Mouse (Mus musculus) limb, embryonic 12.5 days (tissue): ENCODE measurements around the gene Wipf2. TPM values are rescaled to one million over a fixed set of nuclear protein-coding genes. Genes with fewer than 3 reads are reported as not detected.

Experiments
- ATAC-seq: fragments of 200-750 bp; cut with Nextera tagmentation; 2 replicates; pipeline ENCODE4 v1.8.0; 2017; ENCODE audit warnings: low read depth, moderate TSS enrichment; ENCODE audit not compliant: insufficient number of reproducible peaks, insufficient read depth, low FRiP score, low TSS enrichment
- H3K27ac ChIP-seq: fragments of 300-500 bp; sonication (generic); 2 replicates; pipeline ENCODE4 v1.5.1; 2016; ENCODE audit warnings: mild to moderate bottlenecking, moderate library complexity
- H3K27me3 ChIP-seq: fragments of 300-500 bp; sonication (generic); 2 replicates; pipeline ENCODE4 v1.6.1; 2016; ENCODE audit warnings: mild to moderate bottlenecking, moderate library complexity
- H3K36me3 ChIP-seq: fragments of 300-500 bp; sonication (generic); 2 replicates; pipeline ENCODE4 v1.6.1; 2016; ENCODE audit warnings: mild to moderate bottlenecking, moderate library complexity
- H3K4me1 ChIP-seq: fragments of 300-500 bp; sonication (generic); replicated peaks from 2 replicates; pipeline ENCODE4 v1.6.1; 2016
- H3K4me2 ChIP-seq: fragments of 300-500 bp; sonication (generic); 2 replicates; pipeline ENCODE4 v1.6.1; 2016; ENCODE audit warnings: mild to moderate bottlenecking, moderate library complexity
- H3K4me3 ChIP-seq: fragments of 300-500 bp; sonication (generic); replicated peaks from 2 replicates; pipeline ENCODE4 v1.5.1; 2016; ENCODE audit warnings: mild to moderate bottlenecking
- H3K9ac ChIP-seq: fragments of 300-500 bp; sonication (generic); replicated peaks from 2 replicates; pipeline ENCODE4 v1.6.1; 2016; ENCODE audit warnings: mild to moderate bottlenecking, moderate library complexity
- H3K9me3 ChIP-seq: fragments of 300-500 bp; sonication (generic); 2 replicates; pipeline ENCODE4 v1.6.1; 2016; ENCODE audit warnings: mild to moderate bottlenecking, moderate library complexity
- WGBS: fragments of 180-500 bp; shearing (Covaris S2); methylation state at CpG from one replicate; pipeline ENCODE4 v1.1.7; 2016; 5-methylcytosine and 5-hydroxymethylcytosine counted together
- polyA plus RNA-seq: library from polyadenylated mRNA; unstranded; fragments of >200 nt; fragmentation: Nextera tagmentation; extraction: Ambion mirVana; gene quantifications from 2 replicates; pipeline ENCODE4 v1.2.1, GENCODE M21; 2016

Wipf2 gene
- polyA plus RNA-seq, 1 experiment from 2014 or later: 5.8 TPM

DNA sequence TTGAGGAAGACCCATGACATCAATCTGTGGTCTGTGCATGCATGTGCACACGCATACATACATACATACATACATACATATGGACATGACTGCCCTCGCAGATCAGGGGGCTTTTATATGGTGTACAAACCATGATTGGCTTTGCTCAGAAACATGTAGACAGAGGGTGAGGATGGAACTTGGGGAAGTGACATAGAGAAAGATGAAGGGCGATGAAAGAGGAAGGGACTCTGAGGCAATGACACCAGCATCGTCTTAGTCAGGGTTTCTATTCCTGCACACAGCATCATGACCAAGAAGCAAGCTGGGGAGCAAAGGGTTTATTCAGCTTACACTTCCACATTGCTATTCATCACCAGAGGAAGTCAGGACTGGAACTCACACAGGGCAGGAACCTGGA is 25.6 kb downstream of the Wipf2 start:
- H3K9ac ChIP-seq: no peak overlapping the region
- ATAC-seq: no peak
- H3K9me3 ChIP-seq: no peaks in the 10 kb centered on the region
- H3K4me3 ChIP-seq: no peak overlapping the region
- 97% methylated on average over 4 of the region's 4 CpGs for WGBS
- no peak overlapping the region for H3K27ac ChIP-seq
- no peak overlapping the region for H3K4me2 ChIP-seq
- H3K36me3 ChIP-seq: peaks cover 98% of the 10 kb centered on the region
- H3K4me1 ChIP-seq: peaks cover 6% of the 10 kb centered on the region; the same call in 1 of the 2 replicates
- H3K27me3 ChIP-seq: no peaks in the 10 kb centered on the region

DNA sequence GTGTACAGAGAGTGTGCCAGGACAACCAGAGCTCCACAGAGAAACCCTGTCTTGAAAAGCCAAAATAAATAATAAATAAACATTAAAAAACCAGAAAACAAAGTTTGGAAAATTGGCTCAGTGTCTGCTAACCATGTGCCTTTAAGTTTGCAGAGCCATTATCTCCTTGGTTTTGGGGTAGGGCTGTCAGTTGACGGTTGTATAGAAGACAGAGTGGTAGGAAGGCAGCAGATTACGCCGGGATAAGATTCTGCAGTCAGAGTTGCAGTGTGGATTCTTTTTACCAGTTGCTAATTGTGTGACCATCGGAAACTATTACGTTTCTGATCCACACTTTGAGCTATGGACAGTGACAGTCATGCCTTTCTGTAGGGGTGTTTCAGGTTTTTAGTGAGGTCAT is 26.5 kb downstream of the Wipf2 start:
- Histone ChIP-seq H3K27ac (no peak overlapping the region), H3K9ac (no peak overlapping the region), H3K9me3 (no peaks in the 10 kb centered on the region), H3K36me3 (peaks cover 97% of the 10 kb centered on the region), H3K4me3 (no peak overlapping the region), H3K27me3 (no peaks in the 10 kb centered on the region), H3K4me2 (no peak overlapping the region), H3K4me1 (peaks cover 6% of the 10 kb centered on the region; the same call in 1 of the 2 replicates)
- no peak for ATAC-seq
- WGBS: 95% methylated on average over 5 of the region's 5 CpGs

DNA sequence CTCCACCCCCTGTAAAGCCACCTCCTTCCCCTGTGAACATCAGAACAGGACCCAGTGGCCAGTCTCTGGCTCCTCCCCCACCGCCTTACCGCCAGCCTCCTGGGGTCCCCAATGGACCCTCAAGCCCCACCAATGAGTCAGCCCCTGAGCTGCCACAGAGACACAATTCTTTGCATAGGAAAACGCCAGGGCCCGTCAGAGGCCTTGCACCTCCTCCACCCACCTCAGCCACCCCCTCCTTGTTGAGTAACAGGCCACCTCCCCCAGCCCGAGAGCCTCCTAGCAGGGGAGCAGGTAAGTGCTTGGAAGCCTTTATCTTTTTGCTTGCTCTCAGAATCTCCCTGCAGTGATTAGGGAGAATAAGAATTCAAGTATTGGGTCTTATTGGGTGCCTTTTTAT is 29.0 kb downstream of the Wipf2 start:
- Histone ChIP-seq H3K4me3 (no peak overlapping the region), H3K9me3 (no peaks in the 10 kb centered on the region), H3K4me1 (peaks cover 6% of the 10 kb centered on the region; the same call in 1 of the 2 replicates), H3K4me2 (no peak overlapping the region), H3K27ac (peak overlapping the region; percentile 57; the same call in 1 of the 2 replicates), H3K27me3 (no peaks in the 10 kb centered on the region), H3K36me3 (peaks cover 97% of the 10 kb centered on the region), H3K9ac (no peak overlapping the region)
- no peak for ATAC-seq
- WGBS: 62% methylated on average over 5 of the region's 5 CpGs

DNA sequence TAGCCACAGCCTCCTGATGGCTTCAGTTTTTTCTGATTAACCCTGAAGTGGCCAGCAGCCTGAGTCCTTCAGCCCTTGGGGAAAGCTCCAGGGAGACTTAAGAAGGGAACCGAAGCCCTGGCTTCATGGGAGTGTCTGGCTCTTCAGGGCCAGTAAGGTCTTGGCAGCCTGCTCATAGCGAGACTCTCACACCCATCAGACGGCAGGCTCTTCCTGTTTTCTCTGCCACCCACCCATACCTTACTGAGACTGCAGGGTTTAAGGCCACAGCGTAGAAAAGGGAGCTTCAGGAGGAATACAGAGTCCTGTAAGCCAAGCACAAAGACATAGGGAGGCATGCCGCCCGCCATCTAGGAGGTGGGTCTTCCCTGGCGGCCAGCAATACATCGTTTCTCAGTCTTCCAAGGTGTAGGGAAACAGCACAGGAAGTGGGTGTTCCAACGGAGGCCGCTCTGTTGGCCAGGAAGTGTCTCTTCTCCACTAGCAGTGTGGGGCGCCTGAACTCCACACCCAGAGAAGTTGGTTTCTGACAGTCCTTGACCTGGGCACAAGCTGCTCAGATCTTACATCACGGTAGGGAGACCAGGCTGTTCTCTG is 37.2 kb downstream of the Wipf2 start:
- H3K9ac ChIP-seq: no peak overlapping the region
- H3K4me2 ChIP-seq: no peak overlapping the region
- no peak overlapping the region for H3K27ac ChIP-seq
- H3K27me3 ChIP-seq: no peaks in the 10 kb centered on the region
- WGBS: 89% methylated on average over 12 of the region's 12 CpGs
- H3K4me3 ChIP-seq: no peak overlapping the region
- H3K4me1 ChIP-seq: peaks cover 17% of the 10 kb centered on the region
- no peak for ATAC-seq
- H3K9me3 ChIP-seq: no peaks in the 10 kb centered on the region
- peaks cover 85% of the 10 kb centered on the region for H3K36me3 ChIP-seq

DNA sequence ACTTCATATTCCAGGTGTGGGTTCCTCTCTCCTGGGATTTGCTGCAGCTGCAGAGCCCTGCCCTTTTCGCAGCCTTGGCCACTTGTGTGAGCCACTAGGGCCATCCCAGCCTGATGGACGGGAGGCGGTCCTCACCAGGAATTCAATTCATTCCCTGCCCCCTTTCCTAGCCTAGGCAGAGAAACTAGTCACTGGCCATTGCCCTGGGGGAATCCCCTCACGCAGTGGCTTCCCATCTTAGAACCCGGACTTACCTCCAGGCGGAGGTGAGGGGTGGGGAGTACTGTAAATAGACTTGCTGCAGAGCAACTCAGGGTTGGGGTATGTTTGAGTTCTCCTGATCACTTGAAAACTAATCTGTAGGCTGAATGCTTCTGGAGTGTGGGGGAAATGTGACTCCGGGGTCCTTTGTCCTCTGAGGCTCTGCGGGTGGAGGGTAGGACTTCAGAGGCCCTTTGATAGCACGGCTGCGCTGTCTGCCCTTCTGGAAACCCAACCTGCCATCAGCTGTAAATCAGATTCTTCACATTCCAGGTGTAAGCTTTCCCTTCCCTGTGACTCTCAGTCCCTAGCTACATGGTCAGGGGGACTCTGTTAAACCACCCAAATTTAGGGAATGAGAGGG is 39.3 kb downstream of the Wipf2 start:
- WGBS: 17% methylated on average over 10 of the region's 10 CpGs
- Histone ChIP-seq H3K27me3 (no peaks in the 10 kb centered on the region), H3K4me1 (peaks cover 17% of the 10 kb centered on the region), H3K4me3 (no peak overlapping the region), H3K36me3 (peaks cover 68% of the 10 kb centered on the region), H3K4me2 (peak overlapping the region; percentile 17; the same call in 1 of the 2 replicates), H3K9me3 (no peaks in the 10 kb centered on the region), H3K27ac (peak overlapping the region; percentile 67), H3K9ac (peak overlapping the region; percentile 37)
- no peak for ATAC-seq

DNA sequence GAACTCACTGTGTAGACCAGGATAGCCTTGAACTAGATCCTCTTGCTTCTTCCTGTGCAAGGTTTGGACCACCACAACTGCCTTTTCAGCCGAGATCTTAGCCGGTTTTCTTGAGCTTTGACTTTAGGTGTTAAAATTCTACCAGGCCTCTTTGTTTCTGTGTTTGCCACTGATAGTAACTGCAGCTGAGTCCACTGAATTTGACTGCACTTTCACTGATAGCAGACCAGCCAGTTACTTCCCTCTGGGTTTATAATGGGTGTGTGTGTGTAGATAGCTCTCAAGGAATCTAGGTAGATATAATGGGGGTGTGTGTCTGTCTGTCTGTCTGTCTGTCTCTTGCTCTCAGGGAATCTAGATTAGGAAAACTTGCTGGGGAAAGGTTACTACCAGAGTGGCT is 41.1 kb downstream of the Wipf2 start:
- Histone ChIP-seq H3K9me3 (no peaks in the 10 kb centered on the region), H3K27me3 (no peaks in the 10 kb centered on the region), H3K4me2 (no peak overlapping the region), H3K27ac (no peak overlapping the region; the same call in 1 of the 2 replicates), H3K4me3 (no peak overlapping the region), H3K9ac (no peak overlapping the region), H3K4me1 (peaks cover 33% of the 10 kb centered on the region), H3K36me3 (peaks cover 54% of the 10 kb centered on the region)
- no peak for ATAC-seq
- WGBS: 85% methylated on average over 2 of the region's 2 CpGs

DNA sequence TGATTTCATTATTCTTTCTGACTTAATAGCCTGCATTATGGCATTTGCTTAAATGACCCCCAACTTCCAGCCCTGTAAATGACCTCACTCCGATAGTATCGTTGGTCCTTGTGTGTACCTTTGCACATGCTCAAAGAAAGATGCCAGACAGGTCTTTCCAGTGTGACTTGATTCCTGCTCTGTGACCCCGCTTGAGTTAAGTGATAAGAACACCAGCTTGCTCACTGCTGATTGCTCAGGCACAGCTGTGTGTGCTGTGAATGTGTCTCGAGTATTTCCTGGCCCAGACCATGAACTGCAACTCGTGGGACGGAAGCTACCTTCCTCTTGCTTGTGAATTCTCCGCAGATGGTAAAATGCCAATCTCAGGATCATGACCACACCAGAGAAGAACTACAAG is 41.6 kb downstream of the Wipf2 start:
- Histone ChIP-seq H3K4me3 (no peak overlapping the region), H3K9me3 (no peaks in the 10 kb centered on the region), H3K4me2 (no peak overlapping the region), H3K36me3 (peaks cover 52% of the 10 kb centered on the region), H3K27ac (no peak overlapping the region), H3K4me1 (peaks cover 33% of the 10 kb centered on the region), H3K9ac (no peak overlapping the region), H3K27me3 (no peaks in the 10 kb centered on the region)
- 77% methylated on average over 7 of the region's 7 CpGs for WGBS
- ATAC-seq: no peak

DNA sequence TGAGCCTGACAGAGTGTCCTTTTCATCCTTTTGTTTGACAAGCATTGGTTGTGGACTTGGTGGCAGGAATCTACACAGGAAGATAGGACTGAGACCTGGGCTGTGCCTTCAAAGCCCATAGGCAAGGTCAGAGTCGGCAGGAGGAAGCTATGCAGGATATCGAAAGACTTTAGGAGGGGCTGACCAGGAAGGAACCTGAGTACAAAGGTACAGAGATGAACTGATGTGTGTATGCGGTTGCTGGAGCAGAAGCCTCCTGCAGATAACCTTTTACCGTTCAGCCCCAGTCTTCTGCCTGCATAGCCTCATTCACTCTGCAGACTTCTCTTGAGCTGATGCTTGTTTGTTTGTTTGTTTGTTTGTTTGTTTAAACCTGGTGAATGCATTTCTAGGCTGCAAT is 42.1 kb downstream of the Wipf2 start:
- Histone ChIP-seq H3K4me3 (no peak overlapping the region), H3K4me1 (peaks cover 33% of the 10 kb centered on the region), H3K27ac (no peak overlapping the region), H3K36me3 (peaks cover 52% of the 10 kb centered on the region), H3K9me3 (no peaks in the 10 kb centered on the region), H3K4me2 (no peak overlapping the region), H3K27me3 (no peaks in the 10 kb centered on the region), H3K9ac (no peak overlapping the region)
- 83% methylated on average over 4 of the region's 4 CpGs for WGBS
- ATAC-seq: no peak

DNA sequence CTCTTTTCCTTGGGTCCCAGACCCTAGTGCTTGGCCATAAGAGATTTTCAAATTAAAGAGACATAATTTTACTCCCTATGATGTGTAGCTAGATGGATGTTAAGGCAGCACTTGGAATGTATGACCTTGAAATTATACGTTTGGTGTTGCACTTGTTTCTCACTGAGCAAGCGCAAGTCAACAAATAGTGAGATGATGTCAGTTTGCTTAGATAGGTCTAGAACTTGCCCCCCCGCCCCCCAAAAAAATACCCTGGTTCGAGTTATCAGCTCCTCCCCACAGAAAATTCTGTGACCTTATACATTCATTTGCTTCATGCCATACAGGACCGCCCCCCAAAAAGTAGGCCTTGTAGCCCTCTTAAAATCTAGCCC is 43.6 kb downstream of the Wipf2 start:
- no peaks in the 10 kb centered on the region for H3K27me3 ChIP-seq
- peaks cover 53% of the 10 kb centered on the region for H3K36me3 ChIP-seq
- no peak for ATAC-seq
- no peaks in the 10 kb centered on the region for H3K9me3 ChIP-seq
- peak overlapping the region; percentile 88 for H3K4me2 ChIP-seq
- peaks cover 33% of the 10 kb centered on the region for H3K4me1 ChIP-seq
- peak overlapping the region; percentile 58; the same call in 1 of the 2 replicates for H3K4me3 ChIP-seq
- WGBS: 57% methylated on average over 5 of the region's 5 CpGs
- no peak overlapping the region for H3K27ac ChIP-seq
- no peak overlapping the region for H3K9ac ChIP-seq

DNA sequence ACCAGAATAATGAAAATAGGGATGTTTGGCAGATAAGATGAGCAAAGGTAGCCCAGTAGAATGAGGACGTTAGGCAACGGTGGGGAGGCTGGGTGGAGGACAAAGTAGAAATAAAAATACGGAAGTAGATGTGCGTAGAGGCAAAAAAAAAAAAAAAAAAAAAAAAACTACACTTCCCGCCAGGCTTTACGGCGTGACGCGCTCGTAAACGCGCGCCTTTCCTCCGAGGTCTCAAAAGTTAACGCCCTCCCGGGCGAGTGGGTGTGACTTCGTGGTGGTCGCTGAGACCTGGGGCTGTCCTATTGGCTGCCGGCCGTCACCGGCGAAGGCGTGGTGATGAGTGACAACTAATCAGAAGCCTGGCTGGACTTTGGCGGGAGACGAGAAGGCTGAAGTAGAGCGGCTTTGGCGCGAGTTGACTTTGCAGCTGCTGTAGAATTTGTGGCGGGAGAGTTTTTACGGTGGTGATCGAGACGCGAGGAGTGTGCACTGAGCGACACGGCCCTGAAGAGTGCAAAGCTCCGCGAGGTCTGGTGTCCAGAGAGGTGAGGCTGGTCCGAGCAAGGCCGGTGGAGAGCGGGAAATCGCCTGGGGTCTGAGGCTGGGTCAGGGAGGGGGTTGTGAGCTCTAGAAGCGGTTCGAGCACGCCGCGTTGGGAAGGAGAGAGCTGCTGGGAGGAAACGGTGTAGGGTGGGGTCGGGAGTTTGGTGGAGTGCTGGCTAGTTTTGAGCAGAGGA is 44.2 kb downstream of the Wipf2 start, which contains the start of gene Cdc6:
Gene Cdc6 (plus strand): TSS at position 365 of the 737 bp plus-strand sequence.
- peak; percentile 95 for ATAC-seq
- Histone ChIP-seq H3K9me3 (no peaks in the 10 kb centered on the region), H3K4me2 (peak within 1 kb of the TSS; percentile 88), H3K36me3 (peaks cover 54% of the 10 kb centered on the region), H3K27ac (peak within 1 kb of the TSS; percentile 79), H3K9ac (peak within 1 kb of the TSS; percentile 71), H3K4me3 (peak within 1 kb of the TSS; percentile 58), H3K27me3 (no peaks in the 10 kb centered on the region), H3K4me1 (peaks cover 29% of the 10 kb centered on the region)
- WGBS: under 1% methylated on average over 49 of the region's 49 CpGs

DNA sequence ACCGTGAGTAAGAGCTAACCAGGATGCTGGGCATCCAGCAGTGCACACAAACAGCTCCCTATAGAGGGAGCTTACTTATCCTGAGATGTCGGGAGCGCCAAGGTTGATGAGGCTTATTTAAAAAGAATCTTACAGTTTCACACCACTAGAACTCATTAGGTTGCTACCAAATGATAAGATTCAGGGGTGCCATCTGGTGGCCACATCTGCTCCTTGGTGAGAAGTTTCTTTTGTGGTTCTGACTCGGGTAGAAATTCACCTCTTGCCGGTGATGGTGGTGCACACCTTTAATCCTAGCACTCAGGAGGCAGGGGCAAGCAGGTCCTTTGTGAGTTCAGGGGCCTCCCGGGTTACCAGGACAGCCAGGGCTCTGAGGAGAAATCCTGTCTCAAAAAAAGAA is 46.2 kb downstream of the Wipf2 start:
- Histone ChIP-seq H3K9ac (no peak overlapping the region; the same call in 1 of the 2 replicates), H3K27me3 (no peaks in the 10 kb centered on the region), H3K4me3 (peak overlapping the region; percentile 58), H3K27ac (no peak overlapping the region), H3K4me1 (peaks cover 16% of the 10 kb centered on the region), H3K9me3 (no peaks in the 10 kb centered on the region), H3K36me3 (peaks cover 63% of the 10 kb centered on the region), H3K4me2 (peak overlapping the region; percentile 88)
- WGBS: 57% methylated on average over 6 of the region's 6 CpGs
- ATAC-seq: no peak
